9 mouse cellular contexts compared by ENCODE assay signal in the genomic region with DNA sequence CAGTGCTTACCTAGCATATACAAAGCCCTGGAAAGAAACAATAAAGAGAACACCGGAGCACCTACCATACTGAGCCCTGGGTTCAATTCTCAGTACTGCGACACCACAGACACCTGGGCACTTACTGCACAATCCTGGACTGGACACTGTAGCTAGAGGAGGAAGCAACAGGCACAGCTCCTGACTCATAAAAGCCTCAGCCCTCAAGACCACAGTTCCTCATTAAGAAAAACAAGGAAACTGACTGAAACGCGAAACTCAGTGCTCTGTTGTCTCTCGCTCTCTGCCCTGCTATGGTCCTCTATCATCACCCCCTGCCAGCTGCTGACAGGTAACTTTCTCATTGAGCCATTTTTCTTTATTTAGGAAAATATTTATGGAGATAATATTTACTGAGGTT. TPM values are rescaled to one million over a fixed set of nuclear protein-coding genes. Genes with fewer than 3 reads are reported as not detected.
DNase-seq lines count a peak whose midpoint lies in the region; ATAC-seq and TF ChIP-seq lines count a peak whose summit lies in the region.
"Had no signal": no experiment of that assay in that cellular context is flagged by ENCODE, and none has a peak within 500 bp of the region (broad histone marks: within the 10 kb centered on the region; RNA-seq: fewer than 3 reads in every experiment).

A gene (plus strand): TSS at position 242 of the 400 bp plus-strand sequence.

- H3K4me2 ChIP-seq in hindbrain, postnatal 0 days (ENCODE audit: low read depth, low read length) = no peak within 1 kb of the TSS
- H3K4me2 ChIP-seq in embryonic facial prominence, embryonic 15.5 days (replicated peaks) = no peak within 1 kb of the TSS
- peak within 1 kb of the TSS; percentile 22; the same call in 1 of the 2 replicates for H3K4me2 ChIP-seq in liver, embryonic 14.5 days (ENCODE audit: low read depth)

- no peak for DNase-seq in hindbrain, embryonic 10.5 days (ENCODE audit: low spot score)
- no peak for DNase-seq in hindbrain, postnatal 0 days (ENCODE audit: low spot score)
- no peak for DNase-seq in G1E (ENCODE audit: low spot score)
- no peak for DNase-seq in liver, embryonic 14.5 days (ENCODE audit: low read depth in 3 of 3, low spot score in 3 of 3)
- no peak for DNase-seq in cerebellum, adult 11 months
- no peak for DNase-seq in c-Kit-positive CD71-positive TER-119-positive erythroid progenitor cells, embryonic 14.5 days (ENCODE audit: low spot score)
- no peak for DNase-seq in layer of hippocampus, adult 11-12 months (ENCODE audit: low spot score)
- DNase-seq: gastrocnemius, postnatal 25 days had no signal

- no peak for TF ChIP-seq EP300 in liver, embryonic 14.5 days (IDR thresholded peaks at IDR 0.05; ENCODE audit: low read depth)

- H3K9me3 ChIP-seq in hindbrain, embryonic 10.5 days = no peaks in the 10 kb centered on the region
- no peaks in the 10 kb centered on the region for H3K9me3 ChIP-seq in hindbrain, postnatal 0 days (ENCODE audit: low read length)
- H3K9me3 ChIP-seq in G1E (replicated peaks) = no peaks in the 10 kb centered on the region
- no peaks in the 10 kb centered on the region for H3K9me3 ChIP-seq in embryonic facial prominence, embryonic 15.5 days (replicated peaks)
- no peaks in the 10 kb centered on the region for H3K9me3 ChIP-seq in liver, embryonic 14.5 days (ENCODE audit: control insufficient read depth, low read length)

- H3K9ac ChIP-seq in hindbrain, postnatal 0 days (replicated peaks; ENCODE audit: low read length) = no peak within 1 kb of the TSS
- H3K9ac ChIP-seq in embryonic facial prominence, embryonic 15.5 days = no peak within 1 kb of the TSS
- H3K9ac ChIP-seq in liver, embryonic 14.5 days (replicated peaks) = peak within 1 kb of the TSS; percentile 9

- H3K36me3 ChIP-seq in hindbrain, embryonic 10.5 days = peaks cover 55% of the 10 kb centered on the region
- peaks cover 21% of the 10 kb centered on the region for H3K36me3 ChIP-seq in hindbrain, postnatal 0 days (ENCODE audit: insufficient read depth, low read length)
- peaks cover 65% of the 10 kb centered on the region for H3K36me3 ChIP-seq in G1E (replicated peaks)
- H3K36me3 ChIP-seq in embryonic facial prominence, embryonic 15.5 days = peaks cover 40% of the 10 kb centered on the region
- peaks cover 18% of the 10 kb centered on the region for H3K36me3 ChIP-seq in liver, embryonic 14.5 days (replicated peaks; ENCODE audit: control insufficient read depth, insufficient read depth, low read depth)

- H3K4me1 ChIP-seq in hindbrain, embryonic 10.5 days (replicated peaks) = peaks cover 29% of the 10 kb centered on the region
- H3K4me1 ChIP-seq in hindbrain, postnatal 0 days (ENCODE audit: insufficient read depth, low read length) = peaks cover 18% of the 10 kb centered on the region
- peaks cover 39% of the 10 kb centered on the region for H3K4me1 ChIP-seq in G1E (ENCODE audit: insufficient read depth, low read depth, low read length)
- peaks cover 23% of the 10 kb centered on the region for H3K4me1 ChIP-seq in embryonic facial prominence, embryonic 15.5 days
- peaks cover 11 to 16% of the 10 kb centered on the region in 2 experiments for H3K4me1 ChIP-seq in liver, embryonic 14.5 days (replicated peaks; ENCODE audit: control insufficient read depth in 2 of 2, insufficient read depth in 2 of 2, low read length in 1 of 2)

- no peak for ATAC-seq in hindbrain, postnatal 0 days
- ATAC-seq in G1E (ENCODE audit: extremely low read depth, insufficient number of reproducible peaks, low FRiP score, poor library complexity, severe bottlenecking) = no peak
- ATAC-seq in embryonic facial prominence, embryonic 15.5 days (ENCODE audit: insufficient number of reproducible peaks, low FRiP score, low TSS enrichment, low read depth) = no peak
- ATAC-seq in liver, embryonic 14.5 days (ENCODE audit: insufficient read depth) = no peak

- no peak for TF ChIP-seq CTCF in hindbrain, postnatal 0 days (IDR thresholded peaks at IDR 0.05; ENCODE audit: low read depth)
- TF ChIP-seq CTCF in G1E (IDR thresholded peaks at IDR 0.05; ENCODE audit: low read depth, low read length) = no peak
- TF ChIP-seq CTCF in liver, embryonic 14.5 days (IDR thresholded peaks at IDR 0.05; ENCODE audit: low read depth) = no peak

- H3K27me3 ChIP-seq in hindbrain, embryonic 10.5 days (ENCODE audit: insufficient read depth, poor library complexity, severe bottlenecking) = no peaks in the 10 kb centered on the region
- no peaks in the 10 kb centered on the region for H3K27me3 ChIP-seq in hindbrain, postnatal 0 days (ENCODE audit: insufficient read depth, low read length)
- no peaks in the 10 kb centered on the region for H3K27me3 ChIP-seq in G1E (ENCODE audit: insufficient read depth, low read length)
- no peaks in the 10 kb centered on the region for H3K27me3 ChIP-seq in embryonic facial prominence, embryonic 15.5 days
- H3K27me3 ChIP-seq in liver, embryonic 14.5 days (ENCODE audit: control insufficient read depth, insufficient read depth, low read length) = no peaks in the 10 kb centered on the region

- H3K4me3 ChIP-seq in hindbrain, embryonic 10.5 days = no peak within 1 kb of the TSS
- H3K4me3 ChIP-seq in hindbrain, postnatal 0 days (ENCODE audit: low read length) = no peak within 1 kb of the TSS
- peak within 1 kb of the TSS; percentile 15; the same call in 1 of the 2 replicates for H3K4me3 ChIP-seq in G1E (ENCODE audit: low read depth, low read length)
- H3K4me3 ChIP-seq in embryonic facial prominence, embryonic 15.5 days (replicated peaks) = no peak within 1 kb of the TSS
- H3K4me3 ChIP-seq in liver, embryonic 14.5 days (ENCODE audit: insufficient read depth in 1 of 2, low read depth in 2 of 2, low read length in 2 of 2) = no peak within 1 kb of the TSS

- 86% methylated on average over 5 of the region's 5 CpGs for WGBS in hindbrain, embryonic 10.5 days
- 85% methylated on average over 5 of the region's 5 CpGs for WGBS in hindbrain, postnatal 0 days
- 86% methylated on average over 5 of the region's 5 CpGs for WGBS in embryonic facial prominence, embryonic 15.5 days
- 75% methylated on average over 5 of the region's 5 CpGs for WGBS in liver, embryonic 14.5 days (ENCODE audit: insufficient replicate concordance)

- no peak within 1 kb of the TSS for H3K27ac ChIP-seq in hindbrain, embryonic 10.5 days
- H3K27ac ChIP-seq in hindbrain, postnatal 0 days = no peak within 1 kb of the TSS
- H3K27ac ChIP-seq in embryonic facial prominence, embryonic 15.5 days (replicated peaks) = no peak within 1 kb of the TSS
- no peak within 1 kb of the TSS for H3K27ac ChIP-seq in liver, embryonic 14.5 days

RNA-seq across cellular contexts. Expression of the gene that starts here (rescaled TPM):
- 15.7 and 16.5 TPM in 2 replicates for polyA plus RNA-seq in hindbrain, embryonic 10.5 days (2016; fragmentation: Nextera tagmentation; extraction: Ambion mirVana)
- 9.8 and 10.4 TPM in 2 replicates for total RNA-seq in hindbrain, postnatal 0 days (2014; rRNA removed)
- polyA plus RNA-seq in hindbrain, postnatal 0 days (2015; fragmentation: Nextera tagmentation; extraction: Ambion mirVana) = 7.6 and 7.8 TPM in 2 replicates
- total RNA-seq in G1E (2014; fragmentation: Nextera tagmentation) (50.0 and 52.7 TPM in 2 replicates), G1E (2017) (38.5 and 40.4 TPM in 2 replicates)
- 3.0 and 4.0 TPM in 2 replicates for polyA plus RNA-seq in G1E (2012)
- polyA plus RNA-seq in embryonic facial prominence, embryonic 15.5 days (2015; fragmentation: Nextera tagmentation; extraction: Ambion mirVana) = 14.9 and 16.9 TPM in 2 replicates
- 4.2 and 5.2 TPM in 2 replicates for polyA plus RNA-seq in liver, embryonic 14.5 days (2012; rRNA removed)
- polyA plus RNA-seq in liver, embryonic 14.5 days (2014; fragmentation: Nextera tagmentation; extraction: Ambion mirVana) = 6.1 and 7.2 TPM in 2 replicates
